Mouse (Mus musculus) 3134 (cell line): Measurements from ENCODE around the gene Syt13.
A peak's percentile ranks its signal among the peaks of the same experiment; 100 is the strongest.

Source experiments
- DNase-seq: peaks from one replicate; pipeline ENCODE4 v3.0.0-alpha.2; 2011; ENCODE audit warnings: low spot score; ENCODE audit not compliant: insufficient read length; ENCODE audit errors: extremely low read depth

Gene Syt13

GRCm38 (mm10) chr2:92956943-92957342 is 42.0 kb downstream of the Syt13 start:
- no peak for DNase-seq

GRCm38 (mm10) chr2:92958640-92959039 is 43.7 kb downstream of the Syt13 start:
- no peak for DNase-seq

- no peak for DNase-seq
Measured at GRCm38 (mm10) chr2:92964345-92964744, 49.4 kb downstream of the Syt13 start.

DNA sequence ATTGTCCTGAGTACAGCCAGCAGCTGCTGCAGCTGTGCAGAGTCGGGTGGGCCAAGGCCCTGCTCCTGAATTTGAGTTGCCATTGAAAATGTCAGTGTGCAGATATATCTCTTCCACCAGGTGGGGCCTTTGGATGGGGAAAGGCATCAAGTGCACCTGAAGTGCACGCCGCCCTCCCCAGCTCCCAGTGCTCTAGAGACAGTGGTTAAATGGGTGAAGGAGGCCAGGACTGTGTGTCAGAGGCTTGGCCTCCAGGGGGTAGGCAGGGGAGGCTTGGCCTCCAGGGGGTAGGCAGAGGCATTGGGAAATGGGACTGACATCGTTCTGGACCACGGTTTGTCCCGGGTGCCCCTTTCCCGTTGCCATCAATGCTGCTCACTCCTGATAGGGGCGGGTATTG is 51.4 kb downstream of the Syt13 start:
- no peak for DNase-seq

DNA sequence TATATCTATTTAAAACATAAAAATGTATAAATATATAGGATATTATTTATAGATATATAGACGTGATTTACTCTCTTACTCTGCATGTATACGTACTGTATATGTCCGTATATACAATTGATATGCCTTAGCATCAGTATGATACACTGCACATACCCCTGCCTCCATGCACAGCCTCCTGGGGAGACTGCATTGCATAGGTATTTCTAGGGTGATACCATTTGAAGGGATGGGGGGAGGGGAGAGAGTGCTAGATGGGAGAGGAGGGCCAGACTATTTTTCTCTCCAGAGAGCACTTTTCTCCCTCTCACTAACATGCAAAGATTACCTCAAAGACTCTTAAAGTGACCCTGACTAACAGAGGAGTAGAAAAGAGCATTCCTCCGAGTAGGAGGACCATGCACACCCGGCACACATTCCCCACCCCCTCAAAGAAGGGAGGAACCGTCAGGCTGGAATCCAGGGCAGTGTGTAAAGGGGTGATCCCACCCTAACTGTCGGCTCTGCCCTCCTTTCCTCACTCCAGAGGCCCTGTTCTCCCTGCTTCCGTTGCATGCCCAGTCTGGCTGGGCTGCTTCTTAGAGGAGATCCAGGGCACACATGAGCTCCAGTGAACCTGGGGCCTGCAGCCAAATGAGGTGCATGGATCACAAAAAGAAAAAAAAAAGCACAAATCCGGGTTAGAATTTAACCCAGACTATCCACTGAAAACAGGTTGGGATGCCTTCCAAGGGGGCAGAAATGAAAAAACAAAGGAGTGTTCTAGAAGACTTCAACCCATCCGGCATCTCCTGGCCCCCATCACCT is 52.3 kb downstream of the Syt13 start:
- no peak for DNase-seq

DNA sequence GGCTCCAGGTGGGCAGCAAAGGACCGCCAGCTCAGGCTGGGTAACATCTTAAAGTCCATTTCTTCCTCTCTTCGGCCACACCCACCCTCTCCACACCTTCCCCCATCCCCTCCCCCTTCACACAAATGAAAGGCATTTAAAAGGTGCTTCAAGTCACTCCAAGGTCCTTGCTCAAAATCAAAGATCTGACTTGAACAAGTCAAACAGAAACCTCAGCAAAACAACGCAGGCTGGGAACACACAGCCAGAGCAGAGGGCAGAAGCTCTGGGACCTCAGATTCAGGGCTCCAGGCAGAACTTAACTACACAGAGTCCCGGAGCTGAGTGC is 52.9 kb downstream of the Syt13 start:
- DNase-seq, result no peak

DNA sequence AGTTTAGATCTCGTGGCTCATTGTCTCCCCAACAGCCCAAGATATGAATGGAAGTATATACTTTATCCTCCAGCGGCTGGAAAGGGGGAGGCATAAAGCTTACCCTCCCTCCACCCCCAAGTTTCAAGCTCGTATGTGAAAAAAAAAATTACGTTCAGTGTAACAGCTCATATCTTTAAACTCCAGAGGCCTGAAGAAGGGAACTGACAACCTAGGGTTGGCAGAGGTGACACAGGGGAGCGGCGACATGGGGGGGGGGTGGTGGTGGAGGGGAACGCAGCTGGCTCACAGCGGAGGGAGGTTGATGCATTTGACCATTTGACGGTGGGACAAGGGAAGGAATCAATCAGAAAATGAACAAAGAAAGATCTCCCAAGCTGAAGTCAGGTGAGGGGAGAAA is 56.2 kb downstream of the Syt13 start:
- no peak for DNase-seq

- no peak for DNase-seq
Measured at GRCm38 (mm10) chr2:92971536-92971935, 56.6 kb downstream of the Syt13 start.

- DNase-seq, result no peak
Measured at GRCm38 (mm10) chr2:92972071-92972470, 57.2 kb downstream of the Syt13 start.

GRCm38 (mm10) chr2:92973646-92974045 is 58.7 kb downstream of the Syt13 start:
- no peak for DNase-seq

DNA sequence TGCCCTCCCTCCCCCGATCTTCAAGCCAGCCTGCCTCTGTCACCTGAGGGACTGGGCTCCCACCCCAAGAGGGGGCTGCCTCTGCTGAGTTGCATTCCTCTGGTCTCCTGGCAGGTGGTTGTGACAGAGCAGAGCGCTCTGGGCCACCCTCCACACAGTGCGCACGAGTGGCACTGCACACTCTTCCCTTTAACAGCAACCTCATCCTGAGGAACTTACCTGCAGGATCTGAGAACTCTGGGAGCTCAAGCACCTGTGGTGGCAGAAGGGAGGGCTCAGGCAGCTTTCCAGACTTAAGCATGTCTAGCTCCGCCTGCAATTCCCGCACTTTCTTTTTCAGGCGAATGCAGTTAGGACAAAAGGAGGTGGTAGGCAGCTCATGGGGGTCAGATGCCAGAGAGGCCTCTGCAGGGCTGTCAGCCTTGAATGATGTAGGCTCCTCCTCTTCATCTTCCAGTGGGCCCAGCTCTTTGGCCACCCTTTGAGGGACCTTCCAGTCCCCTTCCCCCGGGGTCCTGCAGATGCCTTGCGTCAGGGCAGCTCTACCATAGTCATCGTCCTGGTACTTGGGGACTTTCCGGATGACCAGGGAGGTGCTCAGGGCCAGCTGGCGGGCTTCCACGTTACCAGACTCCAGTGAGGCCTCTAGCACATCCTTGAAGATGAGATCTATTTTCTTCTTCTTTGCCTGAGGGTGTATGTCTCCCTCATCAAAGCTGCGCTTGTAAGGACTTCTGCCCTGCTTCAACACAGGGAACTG is 60.3 kb downstream of the Syt13 start:
- peak; percentile 48 for DNase-seq

- DNase-seq, result no peak
Measured at GRCm38 (mm10) chr2:92980165-92980564, 65.3 kb downstream of the Syt13 start.

DNA sequence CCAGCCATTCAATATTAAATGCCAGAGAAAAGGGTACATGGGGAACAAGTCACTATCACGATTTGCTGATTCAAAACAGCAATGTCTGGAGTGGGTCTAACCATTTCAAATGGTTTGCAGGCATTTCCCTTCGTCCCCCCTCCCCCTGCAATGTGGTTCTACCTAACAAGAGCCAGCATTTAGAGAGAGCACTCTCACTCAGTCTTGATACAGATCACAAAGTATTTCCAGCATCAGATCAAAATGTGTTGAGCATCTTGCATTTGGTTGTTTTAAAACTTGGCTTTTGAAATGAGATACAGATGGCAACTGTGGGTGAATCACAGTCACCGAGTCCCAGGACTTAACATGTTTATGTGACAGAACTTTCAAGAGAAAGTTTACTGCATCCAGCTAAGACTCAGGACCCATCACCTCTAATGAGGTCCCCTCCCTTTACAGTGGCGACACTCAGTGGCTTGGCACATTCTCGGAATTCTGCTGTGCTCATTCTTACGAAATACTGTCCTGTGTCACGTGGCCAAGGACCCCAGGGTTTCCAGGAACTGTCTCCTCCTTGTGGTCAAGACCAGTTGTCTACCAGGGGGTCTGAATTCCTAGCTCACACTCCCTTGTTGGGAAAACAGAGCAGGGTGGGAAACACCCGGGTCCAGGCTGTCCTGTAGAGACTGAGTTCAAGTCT is 67.8 kb downstream of the Syt13 start:
- DNase-seq, result no peak

- no peak for DNase-seq
Measured at GRCm38 (mm10) chr2:92983273-92983620, 68.3 kb downstream of the Syt13 start.

- DNase-seq, result no peak
Measured at GRCm38 (mm10) chr2:92984321-92985108, 69.6 kb downstream of the Syt13 start.

GRCm38 (mm10) chr2:92985171-92985570 is 70.3 kb downstream of the Syt13 start:
- DNase-seq, result no peak

- no peak for DNase-seq
Measured at GRCm38 (mm10) chr2:92985600-92985999, 70.7 kb downstream of the Syt13 start.

GRCm38 (mm10) chr2:92987108-92987618 is 72.3 kb downstream of the Syt13 start:
- DNase-seq, result no peak

- no peak for DNase-seq
Measured at GRCm38 (mm10) chr2:92987901-92988631, 73.2 kb downstream of the Syt13 start.

GRCm38 (mm10) chr2:92989593-92989992 is 74.7 kb downstream of the Syt13 start:
- DNase-seq, result no peak
